Mouse (Mus musculus): ENCODE measurements at regions not wholly inside any gene's neighbourhood (a gene's known extent, or its start where the extent isn't known, plus 50 kb on each side); places are given as distances from the start of the nearest gene placed in this dataset.
A peak's percentile ranks its signal among the peaks of the same experiment; 100 is the strongest.
"Not testable (repeated sequence)": the region's sequence is repeated elsewhere in the genome, so short reads cannot be mapped to it uniquely, and the experiment has no call there.

- peak in 1 of 2 experiments; percentile 32 for DNase-seq (ENCODE audit: low spot score in 2 of 2)
Measured at GRCm38 (mm10) chr9:51660908-51661874, 103.9 kb upstream of the Arhgap20 start.

GRCm38 (mm10) chr9:51661911-51662310 lies 103.2 kb upstream of the Arhgap20 start:
- DNase-seq (ENCODE audit: low spot score in 2 of 2): no peak

GRCm38 (mm10) chr9:51664353-51664752 lies 100.8 kb upstream of the Arhgap20 start:
- no peak for DNase-seq (ENCODE audit: low spot score in 2 of 2)

- DNase-seq (ENCODE audit: low spot score in 2 of 2): no peak
Measured at GRCm38 (mm10) chr9:51664876-51665275, 100.3 kb upstream of the Arhgap20 start.

GRCm38 (mm10) chr9:51668976-51669375 lies 96.2 kb upstream of the Arhgap20 start:
- DNase-seq (ENCODE audit: low spot score in 2 of 2): not testable (repeated sequence)

GRCm38 (mm10) chr9:51670531-51670930 lies 94.6 kb upstream of the Arhgap20 start:
- no peak for DNase-seq (ENCODE audit: low spot score in 2 of 2)

GRCm38 (mm10) chr9:51686536-51686935 lies 78.6 kb upstream of the Arhgap20 start:
- peak; percentile 37 to 38 for DNase-seq (ENCODE audit: low spot score in 2 of 2)

- no peak for DNase-seq (ENCODE audit: low spot score in 2 of 2)
Measured at GRCm38 (mm10) chr9:51714326-51714725, 50.8 kb upstream of the Arhgap20 start.

Data from right cerebral cortex, postnatal 10 days (tissue).